15 mouse cellular contexts compared by ENCODE assay signal in genomic region chr11:87801711-87802275, GRCm38 (mm10). TPM values are rescaled to one million over a fixed set of nuclear protein-coding genes. Genes with fewer than 3 reads are reported as not detected.
DNase-seq lines count a peak whose midpoint lies in the region; ATAC-seq lines count a peak whose summit lies in the region.
"Had no signal": no experiment of that assay in that cellular context is flagged by ENCODE, and none has a peak within 500 bp of the region (broad histone marks: within the 10 kb centered on the region; RNA-seq: fewer than 3 reads in every experiment).

No protein-coding gene starts in this region.

- H3K27ac ChIP-seq in heart, embryonic 11.5 days (ENCODE audit: low read depth, low read length), result no peak overlapping the region
- no peak overlapping the region for H3K27ac ChIP-seq in embryonic facial prominence, embryonic 10.5 days (replicated peaks)
- H3K27ac ChIP-seq: hindbrain, embryonic 14.5 days; limb, embryonic 15.5 days; midbrain, embryonic 15.5 days had no signal

- no peak overlapping the region for H3K9ac ChIP-seq in heart, embryonic 11.5 days (ENCODE audit: low read depth, low read length)
- H3K9ac ChIP-seq: hindbrain, embryonic 14.5 days; limb, embryonic 15.5 days; midbrain, embryonic 15.5 days had no signal

- no peak overlapping the region for H3K4me2 ChIP-seq in heart, embryonic 11.5 days
- H3K4me2 ChIP-seq: limb, embryonic 15.5 days; midbrain, embryonic 15.5 days had no signal

- ATAC-seq in heart, embryonic 11.5 days (replicated peaks; ENCODE audit: insufficient number of reproducible peaks, low FRiP score, low TSS enrichment), result no peak
- no peak for ATAC-seq in erythroid progenitor cell, adult 5-6 weeks (replicated peaks; ENCODE audit: low FRiP score, poor library complexity, severe bottlenecking)
- ATAC-seq: CD4-positive, CD25-positive, alpha-beta regulatory T cell, adult 4 months; midbrain, embryonic 15.5 days had no signal

- H3K27me3 ChIP-seq in heart, embryonic 11.5 days (ENCODE audit: control insufficient read depth, insufficient read depth, low read length), result peaks cover 5% of the 10 kb centered on the region; the same call in 1 of the 2 replicates
- H3K27me3 ChIP-seq in embryonic facial prominence, embryonic 10.5 days (replicated peaks; ENCODE audit: low read depth, poor library complexity, severe bottlenecking), result 0 out of 2 replicates have a peak, but pooled peaks cover 5% of the 10 kb centered on the region
- H3K27me3 ChIP-seq: limb, embryonic 15.5 days; midbrain, embryonic 15.5 days had no signal

- peak; percentile 37 to 52 for DNase-seq in heart, adult 18-20 months
- peak; percentile 22 for DNase-seq in urinary bladder, postnatal 25 days (ENCODE audit: low spot score)
- DNase-seq in urinary bladder, postnatal 10 days (ENCODE audit: low spot score), result no peak
- DNase-seq in left cerebral cortex, adult 8-10 months (ENCODE audit: low spot score in 2 of 2), result peak; percentile 23 to 65
- DNase-seq in embryonic facial prominence, embryonic 10.5 days (ENCODE audit: low spot score), result no peak
- DNase-seq in cerebellum, adult 9-11 months, result no peak
- DNase-seq: thymus, adult 2 months had no signal

- no peaks in the 10 kb centered on the region for H3K9me3 ChIP-seq in heart, embryonic 11.5 days (replicated peaks; ENCODE audit: control insufficient read depth, low read length)
- H3K9me3 ChIP-seq in embryonic facial prominence, embryonic 10.5 days, result no peaks in the 10 kb centered on the region
- H3K9me3 ChIP-seq: limb, embryonic 15.5 days; midbrain, embryonic 15.5 days had no signal

- H3K36me3 ChIP-seq in heart, embryonic 11.5 days (ENCODE audit: control insufficient read depth, insufficient read depth, low read length), result no peaks in the 10 kb centered on the region
- H3K36me3 ChIP-seq in embryonic facial prominence, embryonic 10.5 days (replicated peaks), result no peaks in the 10 kb centered on the region
- H3K36me3 ChIP-seq: limb, embryonic 15.5 days; midbrain, embryonic 15.5 days had no signal

- 79% methylated on average over 22 of the region's 22 CpGs for WGBS in heart, embryonic 11.5 days (ENCODE audit: insufficient replicate concordance)
- 89% methylated on average over 22 of the region's 22 CpGs for WGBS in embryonic facial prominence, embryonic 10.5 days

- no peaks in the 10 kb centered on the region for H3K4me1 ChIP-seq in heart, embryonic 11.5 days (ENCODE audit: control insufficient read depth, insufficient read depth, low read length)
- H3K4me1 ChIP-seq in embryonic facial prominence, embryonic 10.5 days, result peaks cover 12% of the 10 kb centered on the region; the same call in 1 of the 2 replicates
- H3K4me1 ChIP-seq: limb, embryonic 15.5 days; midbrain, embryonic 15.5 days had no signal

- H3K4me3 ChIP-seq in heart, embryonic 11.5 days (ENCODE audit: low read depth, low read length), result no peak overlapping the region
- no peak overlapping the region for H3K4me3 ChIP-seq in embryonic facial prominence, embryonic 10.5 days
- H3K4me3 ChIP-seq: limb, embryonic 15.5 days; midbrain, embryonic 15.5 days had no signal

RNA-seq across cellular contexts. Expression of gene Mpo, which starts 8.4 kb away (rescaled TPM):
- not detected for total RNA-seq in heart, adult 18-20 months (2021)
- polyA plus RNA-seq in heart, embryonic 11.5 days (2014; fragmentation: Nextera tagmentation; extraction: Ambion mirVana), result 6.7 and 9.4 TPM in 2 replicates
- total RNA-seq in left cerebral cortex, adult 8-10 months (2022), result under 1 TPM in 1 of 4 experiments, not detected in 3; 0.55 TPM
- polyA plus RNA-seq in embryonic facial prominence, embryonic 10.5 days (2016; fragmentation: Nextera tagmentation; extraction: Ambion mirVana), result 5.2 and 6.3 TPM in 2 replicates
- 946 and 1,145 TPM in 2 replicates for total RNA-seq in erythroid progenitor cell, adult 5-6 weeks (2015; ENCODE audit: low replicate concordance)
- 341 and 501 TPM in 2 replicates for total RNA-seq in erythroid progenitor cell, adult 5-6 weeks (2017; ENCODE audit: low replicate concordance)
- total RNA-seq: gastrocnemius, adult 8-10 months; neutrophil, adult 5-6 weeks had no signal
- polyA plus RNA-seq: CD4-positive, CD25-positive, alpha-beta regulatory T cell, adult 4 months had no signal

RNA-seq across cellular contexts. Expression of gene Lpo, which starts 26.3 kb away (rescaled TPM):
- total RNA-seq in heart, adult 18-20 months (2021), result not detected
- 0.34 TPM in 1 of 2 replicates, not detected in the other for polyA plus RNA-seq in heart, embryonic 11.5 days (2014; fragmentation: Nextera tagmentation; extraction: Ambion mirVana)
- total RNA-seq in left cerebral cortex, adult 8-10 months (2022), result under 1 TPM; 0.40 to 0.91 (median 0.69) TPM
- polyA plus RNA-seq in embryonic facial prominence, embryonic 10.5 days (2016; fragmentation: Nextera tagmentation; extraction: Ambion mirVana), result 0.25 TPM in 2 replicates
- total RNA-seq in erythroid progenitor cell, adult 5-6 weeks (2015; ENCODE audit: low replicate concordance), result not detected in 2 replicates
- total RNA-seq in erythroid progenitor cell, adult 5-6 weeks (2017; ENCODE audit: low replicate concordance), result not detected in 2 replicates
- total RNA-seq: gastrocnemius, adult 8-10 months; neutrophil, adult 5-6 weeks had no signal
- polyA plus RNA-seq: CD4-positive, CD25-positive, alpha-beta regulatory T cell, adult 4 months had no signal

RNA-seq across cellular contexts. Expression of gene Tspoap1, which starts 41.5 kb away (rescaled TPM):
- total RNA-seq in heart, adult 18-20 months (2021), result under 1 TPM in 1 of 2 experiments, not detected in 1; 0.15 TPM
- polyA plus RNA-seq in heart, embryonic 11.5 days (2014; fragmentation: Nextera tagmentation; extraction: Ambion mirVana), result 0.72 and 1.2 TPM in 2 replicates
- total RNA-seq in left cerebral cortex, adult 8-10 months (2022), result 100 to 1,000 TPM; 162 to 192 (median 176) TPM
- polyA plus RNA-seq in embryonic facial prominence, embryonic 10.5 days (2016; fragmentation: Nextera tagmentation; extraction: Ambion mirVana), result 4.0 and 7.0 TPM in 2 replicates
- total RNA-seq in erythroid progenitor cell, adult 5-6 weeks (2015; ENCODE audit: low replicate concordance), result 6.7 and 8.6 TPM in 2 replicates
- 9.2 and 21.3 TPM in 2 replicates for total RNA-seq in erythroid progenitor cell, adult 5-6 weeks (2017; ENCODE audit: low replicate concordance)
- total RNA-seq: gastrocnemius, adult 8-10 months had no signal

RNA-seq across cellular contexts. Expression of gene Mks1, which starts 51.2 kb away (rescaled TPM):
- total RNA-seq in heart, adult 18-20 months (2021), result 1 to 10 TPM; 2.2 to 3.8 TPM
- polyA plus RNA-seq in heart, embryonic 11.5 days (2014; fragmentation: Nextera tagmentation; extraction: Ambion mirVana), result 5.9 and 6.1 TPM in 2 replicates
- total RNA-seq in left cerebral cortex, adult 8-10 months (2022), result 1 to 10 TPM; 6.8 to 8.4 (median 8.2) TPM
- polyA plus RNA-seq in embryonic facial prominence, embryonic 10.5 days (2016; fragmentation: Nextera tagmentation; extraction: Ambion mirVana), result 18.4 and 18.7 TPM in 2 replicates
- not detected in 2 replicates for total RNA-seq in erythroid progenitor cell, adult 5-6 weeks (2015; ENCODE audit: low replicate concordance)
- total RNA-seq in erythroid progenitor cell, adult 5-6 weeks (2017; ENCODE audit: low replicate concordance), result not detected in 2 replicates

Comparison
In these comparisons a context has a peak if more than half of its experiments do, and no peak if none do; other contexts are left out.
1. DNase-seq: peak in heart, adult 18-20 months (2 of 2), urinary bladder, postnatal 25 days (single experiment) and left cerebral cortex, adult 8-10 months (2 of 2); none in urinary bladder, postnatal 10 days (single experiment), embryonic facial prominence, embryonic 10.5 days (single experiment) and cerebellum, adult 9-11 months (single experiment).
2. RNA of gene Mpo, which starts 8.4 kb away (total RNA-seq): 341 to 1,145 TPM in erythroid progenitor cell, adult 5-6 weeks; 0.55 TPM in left cerebral cortex, adult 8-10 months and not detected in heart, adult 18-20 months; every median in the first group is over 100 times any median in the second.
3. RNA of gene Tspoap1, which starts 41.5 kb away (total RNA-seq): 162 to 192 TPM in left cerebral cortex, adult 8-10 months; 6.7 to 21.3 TPM in erythroid progenitor cell, adult 5-6 weeks and 0.15 TPM in heart, adult 18-20 months; every median in the first group is over 4 times any median in the second.